Comparison of ENCODE assay signal across 8 mouse cellular contexts in the genomic region with DNA sequence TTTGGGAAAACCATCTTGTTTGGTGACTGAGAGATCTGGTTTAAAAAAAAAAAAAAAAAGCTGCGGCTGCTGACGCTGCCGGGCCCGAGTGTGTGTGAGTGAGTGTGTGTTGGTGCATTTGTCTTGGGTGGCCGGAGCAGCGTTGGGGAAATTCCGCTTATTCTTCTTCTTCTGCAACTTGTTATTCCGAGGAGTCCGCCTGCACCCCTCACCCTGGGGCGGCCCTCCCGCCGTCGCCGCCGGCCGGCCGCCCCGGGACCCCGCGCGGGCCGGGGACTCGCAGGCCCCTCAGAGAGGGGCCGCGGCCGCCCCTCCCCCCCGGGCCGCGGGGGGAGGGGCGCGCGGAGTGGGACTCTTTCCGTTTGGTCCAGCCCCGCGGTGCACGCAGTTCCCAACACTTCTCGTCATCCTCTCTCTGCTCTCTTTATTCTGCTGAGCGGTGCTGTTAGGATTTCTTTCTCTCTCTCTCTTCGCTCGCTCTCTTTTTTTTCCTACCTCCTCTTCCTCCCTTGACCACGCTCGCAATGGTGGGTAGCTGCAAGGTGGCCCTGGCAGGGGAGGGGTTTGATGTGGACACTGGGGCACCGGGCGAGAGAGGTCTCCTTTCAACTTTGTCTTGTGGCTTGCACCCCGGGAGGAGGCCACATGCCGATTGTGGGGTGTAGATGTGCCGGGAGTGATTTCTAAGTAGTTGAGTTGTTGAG.
A peak's percentile ranks its signal among the peaks of the same experiment; 100 is the strongest.
DNase-seq lines count a peak whose midpoint lies in the region; ATAC-seq lines count a peak whose summit lies in the region.

No protein-coding gene starts in this region.

- H3K27me3 ChIP-seq in embryonic facial prominence, embryonic 13.5 days, result no peaks in the 10 kb centered on the region
- no peaks in the 10 kb centered on the region for H3K27me3 ChIP-seq in heart, embryonic 13.5 days (replicated peaks)
- H3K27me3 ChIP-seq in kidney, embryonic 16.5 days (ENCODE audit: insufficient read depth, low read length), result no peaks in the 10 kb centered on the region
- H3K27me3 ChIP-seq in neural tube, embryonic 15.5 days (replicated peaks), result no peaks in the 10 kb centered on the region

- no peaks in the 10 kb centered on the region for H3K9me3 ChIP-seq in embryonic facial prominence, embryonic 13.5 days
- no peaks in the 10 kb centered on the region for H3K9me3 ChIP-seq in heart, embryonic 13.5 days
- H3K9me3 ChIP-seq in kidney, embryonic 16.5 days (ENCODE audit: low read length), result no peaks in the 10 kb centered on the region
- H3K9me3 ChIP-seq in neural tube, embryonic 15.5 days (replicated peaks), result no peaks in the 10 kb centered on the region

- H3K36me3 ChIP-seq in embryonic facial prominence, embryonic 13.5 days, result no peaks in the 10 kb centered on the region
- H3K36me3 ChIP-seq in heart, embryonic 13.5 days, result no peaks in the 10 kb centered on the region
- H3K36me3 ChIP-seq in kidney, embryonic 16.5 days (ENCODE audit: insufficient read depth, low read length), result no peaks in the 10 kb centered on the region
- H3K36me3 ChIP-seq in neural tube, embryonic 15.5 days, result no peaks in the 10 kb centered on the region

- peak overlapping the region; percentile 75 for H3K4me2 ChIP-seq in embryonic facial prominence, embryonic 13.5 days
- H3K4me2 ChIP-seq in heart, embryonic 13.5 days, result peak overlapping the region; percentile 89
- H3K4me2 ChIP-seq in kidney, embryonic 16.5 days (replicated peaks; ENCODE audit: low read depth, low read length), result peak overlapping the region; percentile 67
- peak overlapping the region; percentile 91 for H3K4me2 ChIP-seq in neural tube, embryonic 15.5 days

- peak; percentile 50 for DNase-seq in B cell, adult 2 months
- DNase-seq in adrenal gland, postnatal 10 days, result peak; percentile 67
- peak; percentile 36 to 44 for DNase-seq in lung, adult 18-20 months
- peak; percentile 60 for DNase-seq in thymus, postnatal 0 days (ENCODE audit: low spot score)

- H3K4me3 ChIP-seq in embryonic facial prominence, embryonic 13.5 days, result peak overlapping the region; percentile 75
- peak overlapping the region; percentile 87 for H3K4me3 ChIP-seq in heart, embryonic 13.5 days
- H3K4me3 ChIP-seq in kidney, embryonic 16.5 days (ENCODE audit: low read length), result peak overlapping the region; percentile 78
- peak overlapping the region; percentile 84 for H3K4me3 ChIP-seq in neural tube, embryonic 15.5 days (replicated peaks)

- under 1% methylated on average over 35 of the region's 47 CpGs for WGBS in embryonic facial prominence, embryonic 13.5 days
- under 1% methylated on average over 41 of the region's 47 CpGs for whole genome bisulfite sequencing in heart, embryonic 13.5 days
- WGBS in kidney, embryonic 16.5 days, result under 1% methylated on average over 40 of the region's 47 CpGs
- WGBS in neural tube, embryonic 15.5 days, result under 1% methylated on average over 44 of the region's 47 CpGs

- H3K4me1 ChIP-seq in embryonic facial prominence, embryonic 13.5 days, result peaks cover 27% of the 10 kb centered on the region
- H3K4me1 ChIP-seq in heart, embryonic 13.5 days, result peaks cover 42% of the 10 kb centered on the region
- peaks cover 28% of the 10 kb centered on the region for H3K4me1 ChIP-seq in kidney, embryonic 16.5 days (ENCODE audit: insufficient read depth, low read length)
- peaks cover 42% of the 10 kb centered on the region for H3K4me1 ChIP-seq in neural tube, embryonic 15.5 days

- peak overlapping the region; percentile 91 for H3K9ac ChIP-seq in embryonic facial prominence, embryonic 13.5 days
- peak overlapping the region; percentile 95 for H3K9ac ChIP-seq in heart, embryonic 13.5 days
- peak overlapping the region; percentile 90 for H3K9ac ChIP-seq in kidney, embryonic 16.5 days (replicated peaks; ENCODE audit: low read length)
- peak overlapping the region; percentile 82 for H3K9ac ChIP-seq in neural tube, embryonic 15.5 days (replicated peaks)

- peak overlapping the region; percentile 100 for H3K27ac ChIP-seq in embryonic facial prominence, embryonic 13.5 days
- H3K27ac ChIP-seq in heart, embryonic 13.5 days (replicated peaks), result peak overlapping the region; percentile 100
- H3K27ac ChIP-seq in kidney, embryonic 16.5 days (ENCODE audit: low read length), result peak overlapping the region; percentile 100
- peak overlapping the region; percentile 100 for H3K27ac ChIP-seq in neural tube, embryonic 15.5 days (replicated peaks)

- ATAC-seq in embryonic facial prominence, embryonic 13.5 days (ENCODE audit: insufficient number of reproducible peaks, insufficient read depth, low FRiP score, low TSS enrichment, low read depth), result peak; percentile 62
- peak; percentile 28 for ATAC-seq in heart, embryonic 13.5 days (ENCODE audit: extremely low read depth, insufficient number of reproducible peaks, low FRiP score, low TSS enrichment)
- ATAC-seq in kidney, embryonic 16.5 days (ENCODE audit: low FRiP score, low TSS enrichment), result peak; percentile 46; the same call in 1 of the 2 replicates
- peak; percentile 7; the same call in 1 of the 2 replicates for ATAC-seq in neural tube, embryonic 15.5 days (ENCODE audit: low FRiP score)

Comparison
In these comparisons a context has a peak if more than half of its experiments do, and no peak if none do; other contexts are left out.
1. Peak in every context shown above with its lines: DNase-seq, ATAC-seq, H3K4me3 ChIP-seq and H3K27ac ChIP-seq.
2. ATAC-seq: peak in every context shown above with its lines; median percentile 62 in embryonic facial prominence, embryonic 13.5 days; 46 in kidney, embryonic 16.5 days; 28 in heart, embryonic 13.5 days; 7 in neural tube, embryonic 15.5 days.